Mouse (Mus musculus) retina, adult 2 months (tissue): ENCODE results near the gene Lrmda.

Source experiments
- DNase-seq: peaks from one replicate; pipeline ENCODE4 v3.0.0-alpha.2; 2012; ENCODE audit warnings: low read depth, low spot score

Lrmda gene

GRCm38 (mm10) chr14:22845401-22845800 lies 825.9 kb downstream of the Lrmda start:
- no peak for DNase-seq

- no peak for DNase-seq
Observed at GRCm38 (mm10) chr14:22847011-22847786, 827.7 kb downstream of the Lrmda start.

- DNase-seq = no peak
Observed at GRCm38 (mm10) chr14:22849108-22849507, 829.6 kb downstream of the Lrmda start.

GRCm38 (mm10) chr14:22860631-22861030 lies 841.1 kb downstream of the Lrmda start:
- DNase-seq = no peak

GRCm38 (mm10) chr14:22864132-22864531 lies 844.6 kb downstream of the Lrmda start:
- DNase-seq = no peak

GRCm38 (mm10) chr14:22874584-22874983 lies 855.1 kb downstream of the Lrmda start:
- DNase-seq = no peak

GRCm38 (mm10) chr14:22887182-22887581 lies 867.7 kb downstream of the Lrmda start:
- no peak for DNase-seq

GRCm38 (mm10) chr14:22899312-22899711 lies 879.8 kb downstream of the Lrmda start:
- no peak for DNase-seq

GRCm38 (mm10) chr14:22902116-22902515 lies 882.6 kb downstream of the Lrmda start:
- DNase-seq = no peak

GRCm38 (mm10) chr14:22902914-22903313 lies 883.4 kb downstream of the Lrmda start:
- no peak for DNase-seq

- DNase-seq = no peak
Observed at GRCm38 (mm10) chr14:22905741-22906667, 886.5 kb downstream of the Lrmda start.

GRCm38 (mm10) chr14:22906716-22907115 lies 887.2 kb downstream of the Lrmda start:
- DNase-seq = no peak

- no peak for DNase-seq
Observed at GRCm38 (mm10) chr14:22907221-22907620, 887.7 kb downstream of the Lrmda start.

- no peak for DNase-seq
Observed at GRCm38 (mm10) chr14:22908006-22908405, 888.5 kb downstream of the Lrmda start.

GRCm38 (mm10) chr14:22915463-22915862 lies 896.0 kb downstream of the Lrmda start:
- no peak for DNase-seq

- DNase-seq = no peak
Observed at GRCm38 (mm10) chr14:22918499-22918898, 899.0 kb downstream of the Lrmda start.

- DNase-seq = no peak
Observed at GRCm38 (mm10) chr14:22918931-22919330, 899.4 kb downstream of the Lrmda start.

- no peak for DNase-seq
Observed at GRCm38 (mm10) chr14:22921152-22921551, 901.6 kb downstream of the Lrmda start.

- DNase-seq = no peak
Observed at GRCm38 (mm10) chr14:22921796-22922195, 902.3 kb downstream of the Lrmda start.

GRCm38 (mm10) chr14:22922571-22922970 lies 903.1 kb downstream of the Lrmda start:
- DNase-seq = no peak

GRCm38 (mm10) chr14:22923251-22923650 lies 903.7 kb downstream of the Lrmda start:
- no peak for DNase-seq

GRCm38 (mm10) chr14:22928263-22928662 lies 908.8 kb downstream of the Lrmda start:
- no peak for DNase-seq

- no peak for DNase-seq
Observed at GRCm38 (mm10) chr14:22928683-22929082, 909.2 kb downstream of the Lrmda start.
